Mouse (Mus musculus) small intestine, adult 2 months (tissue): ENCODE measurements around the gene Tap1. TPM values are rescaled to one million over a fixed set of nuclear protein-coding genes. Genes with fewer than 3 reads are reported as not detected.
A peak's percentile ranks its signal among the peaks of the same experiment; 100 is the strongest.

ENCODE experiments used
- H3K27ac ChIP-seq: fragments of 200-500 bp; 2 replicates; pipeline ENCODE4 v1.5.1; 2012; ENCODE audit warnings: low read depth, low read length, control low read depth, inconsistent platforms; ENCODE audit not compliant: insufficient read depth
- H3K27me3 ChIP-seq: fragments of 200-500 bp; 2 replicates; pipeline ENCODE4 v1.6.1; 2012; ENCODE audit warnings: mild to moderate bottlenecking, moderate library complexity, low read length, inconsistent platforms; ENCODE audit not compliant: control insufficient read depth, insufficient read depth
- H3K36me3 ChIP-seq: fragments of 200-500 bp; 2 replicates; pipeline ENCODE4 v1.6.1; 2012; ENCODE audit warnings: mild to moderate bottlenecking, low read length, control low read depth, inconsistent platforms; ENCODE audit not compliant: control insufficient read depth, insufficient read depth
- H3K4me1 ChIP-seq: fragments of 200-500 bp; 2 replicates; pipeline ENCODE4 v1.6.1; 2012; ENCODE audit warnings: low read length, inconsistent platforms, mixed read lengths; ENCODE audit not compliant: control insufficient read depth, insufficient read depth, insufficient read length
- H3K4me3 ChIP-seq: fragments of 200-500 bp; 2 replicates; pipeline ENCODE4 v1.5.1; 2012; ENCODE audit warnings: low read depth, mild to moderate bottlenecking, control low read depth, inconsistent platforms, low read length, moderate library complexity
- CTCF ChIP-seq: fragments of 200-500 bp; IDR thresholded peaks from 2 replicates; pipeline ENCODE4 v1.5.1; 2012; ENCODE audit warnings: low read depth, mild to moderate bottlenecking, control low read depth, inconsistent platforms, low read length, moderate library complexity, mixed read lengths; ENCODE audit not compliant: insufficient replicate concordance, insufficient read length; ENCODE audit errors: extremely low read depth
- POLR2A ChIP-seq: fragments of 200-500 bp; IDR thresholded peaks from 2 replicates; pipeline ENCODE4 v1.6.1; 2012; ENCODE audit warnings: low read depth, mild to moderate bottlenecking, control low read depth, inconsistent platforms, low read length, moderate library complexity
- WGBS: fragments of 180-500 bp; shearing (Covaris S2); methylation state at CpG from one replicate; pipeline ENCODE4 v1.1.7; 2018; 5-methylcytosine and 5-hydroxymethylcytosine counted together
- polyA plus RNA-seq: library from polyadenylated mRNA; depleted of rRNA; stranded (reverse); fragments of >200 nt; gene quantifications from 2 replicates; pipeline ENCODE4 v1.2.3, GENCODE M21; 2012

Gene Tap1
- polyA plus RNA-seq, 1 experiment: 100 TPM

- peaks cover 25% of the 10 kb centered on the region for H3K36me3 ChIP-seq
- no peaks in the 10 kb centered on the region for H3K27me3 ChIP-seq
- no peak overlapping the region for H3K4me3 ChIP-seq
- TF ChIP-seq POLR2A: no peak
- TF ChIP-seq CTCF: no peak
- WGBS: 53% methylated on average over 6 of the region's 6 CpGs
- peaks cover 7% of the 10 kb centered on the region; the same call in 1 of the 2 replicates for H3K4me1 ChIP-seq
- no peak overlapping the region for H3K27ac ChIP-seq
These were observed 8.3 kb upstream of the Tap1 start for GRCm38 (mm10) chr17:34179019-34179418.

GRCm38 (mm10) chr17:34179913-34180859 lies 7.2 kb upstream of the Tap1 start:
- TF ChIP-seq POLR2A (no peak), CTCF (no peak)
- Histone ChIP-seq H3K27me3 (no peaks in the 10 kb centered on the region), H3K4me3 (no peak overlapping the region), H3K4me1 (peaks cover 9% of the 10 kb centered on the region; the same call in 1 of the 2 replicates), H3K27ac (0 out of 2 replicates have a peak overlapping the region, but pooled peaks have one; percentile 9), H3K36me3 (peaks cover 27% of the 10 kb centered on the region)
- WGBS: 57% methylated on average over 13 of the region's 13 CpGs

- Histone ChIP-seq H3K4me3 (no peak overlapping the region), H3K36me3 (peaks cover 27% of the 10 kb centered on the region), H3K4me1 (peaks cover 12% of the 10 kb centered on the region; the same call in 1 of the 2 replicates), H3K27ac (no peak overlapping the region), H3K27me3 (no peaks in the 10 kb centered on the region)
- TF ChIP-seq POLR2A (no peak), CTCF (no peak)
- WGBS: 61% methylated on average over 15 of the region's 15 CpGs
These were observed 3.7 kb upstream of the Tap1 start for GRCm38 (mm10) chr17:34183564-34184219.

- Histone ChIP-seq H3K27me3 (no peaks in the 10 kb centered on the region), H3K27ac (no peak overlapping the region), H3K4me1 (peaks cover 26% of the 10 kb centered on the region), H3K4me3 (peak overlapping the region; percentile 78), H3K36me3 (peaks cover 37% of the 10 kb centered on the region)
- TF ChIP-seq POLR2A (no peak), CTCF (no peak)
- 93% methylated on average over 9 of the region's 9 CpGs for WGBS
These were observed 1.8 kb upstream of the Tap1 start for GRCm38 (mm10) chr17:34185526-34185925.

- peaks cover 37% of the 10 kb centered on the region for H3K4me1 ChIP-seq
- H3K27ac ChIP-seq: peak overlapping the region; percentile 97
- peak overlapping the region; percentile 78 for H3K4me3 ChIP-seq
- H3K36me3 ChIP-seq: peaks cover 41% of the 10 kb centered on the region
- 1% methylated on average over 14 of the region's 14 CpGs for WGBS
- H3K27me3 ChIP-seq: no peaks in the 10 kb centered on the region
- TF ChIP-seq POLR2A: no peak
- no peak for TF ChIP-seq CTCF
These were observed 480 bp upstream of the Tap1 start for GRCm38 (mm10) chr17:34186885-34187260.

DNA sequence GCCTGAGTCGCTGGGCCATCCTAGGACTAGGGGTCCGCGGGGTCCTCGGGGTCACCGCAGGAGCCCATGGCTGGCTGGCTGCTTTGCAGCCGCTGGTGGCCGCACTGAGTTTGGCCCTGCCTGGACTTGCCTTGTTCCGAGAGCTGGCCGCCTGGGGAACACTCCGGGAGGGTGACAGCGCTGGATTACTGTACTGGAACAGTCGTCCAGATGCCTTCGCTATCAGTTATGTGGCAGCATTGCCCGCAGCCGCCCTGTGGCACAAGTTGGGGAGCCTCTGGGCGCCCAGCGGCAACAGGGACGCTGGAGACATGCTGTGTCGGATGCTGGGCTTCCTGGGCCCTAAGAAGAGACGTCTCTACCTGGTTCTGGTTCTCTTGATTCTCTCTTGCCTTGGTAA lies 657 bp downstream of the Tap1 start:
- Histone ChIP-seq H3K4me3 (peak overlapping the region; percentile 78), H3K27me3 (no peaks in the 10 kb centered on the region), H3K4me1 (peaks cover 37% of the 10 kb centered on the region), H3K27ac (peak overlapping the region; percentile 97), H3K36me3 (peaks cover 42% of the 10 kb centered on the region)
- WGBS: 2% methylated on average over 20 of the region's 20 CpGs
- peak; percentile 46; the same call in 1 of the 2 replicates for TF ChIP-seq POLR2A
- TF ChIP-seq CTCF: no peak

- WGBS: 82% methylated on average over 6 of the region's 6 CpGs
- peak overlapping the region; percentile 52 for H3K4me3 ChIP-seq
- no peaks in the 10 kb centered on the region for H3K27me3 ChIP-seq
- 0 out of 2 replicates have a peak overlapping the region, but pooled peaks have one; percentile 2 for H3K27ac ChIP-seq
- TF ChIP-seq POLR2A (no peak), CTCF (no peak)
- peaks cover 40% of the 10 kb centered on the region for H3K36me3 ChIP-seq
- H3K4me1 ChIP-seq: peaks cover 33% of the 10 kb centered on the region
These were observed 1.6 kb downstream of the Tap1 start for GRCm38 (mm10) chr17:34188986-34189385.
